Mouse (Mus musculus) left cerebral cortex, postnatal 4 days (tissue): ENCODE measurements around the gene Gatad2a. TPM values are rescaled to one million over a fixed set of nuclear protein-coding genes. Genes with fewer than 3 reads are reported as not detected.
"Not testable (repeated sequence)": the region's sequence is repeated elsewhere in the genome, so short reads cannot be mapped to it uniquely, and the experiment has no call there.

Experiments used
- DNase-seq: peaks from one replicate; pipeline ENCODE4 v3.0.0-alpha.2; 2022
- intact Hi-C: fragments of 180-260 bp; cut with DNase I; formaldehyde crosslinking; loops from one replicate; pipeline ENCODE4 v1.15.1; 2025
- total RNA-seq, 2 experiments: library from RNA; stranded (reverse); gene quantifications; 2 replicates each; pipeline ENCODE4 v1.2.3; 2021

The Gatad2a gene
- 10 to 100 TPM; 41.9 to 44.8 TPM for total RNA-seq

- peak; percentile 100 for DNase-seq
- intact Hi-C loops: no loop called here
These were observed at the start of gene Gatad2a for GRCm38 (mm10) chr8:69995776-69996588. Gene Gatad2a (minus strand): TSS chr8:69996384.

DNA sequence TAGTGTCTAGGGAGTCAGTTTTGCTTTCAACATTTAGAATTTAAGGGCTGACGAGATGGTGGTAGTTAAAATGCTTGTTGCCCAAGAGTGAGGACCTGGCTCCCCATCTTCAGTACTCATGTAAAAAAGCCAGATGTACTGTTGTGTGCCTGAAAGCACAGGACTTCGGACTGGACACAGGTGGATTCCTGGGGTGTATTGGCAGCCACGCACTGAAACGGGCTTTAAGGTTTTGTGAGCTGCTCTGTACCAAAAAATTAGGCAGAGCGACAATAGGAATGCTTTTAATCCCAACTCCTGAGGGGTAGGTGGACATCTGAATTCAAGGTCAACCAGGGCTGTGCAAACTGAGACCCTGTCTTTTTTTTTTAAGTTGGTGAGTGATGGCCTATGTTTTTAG lies 47.8 kb upstream of the Gatad2a start:
- DNase-seq: no peak
- intact Hi-C loops: no loop called here

DNA sequence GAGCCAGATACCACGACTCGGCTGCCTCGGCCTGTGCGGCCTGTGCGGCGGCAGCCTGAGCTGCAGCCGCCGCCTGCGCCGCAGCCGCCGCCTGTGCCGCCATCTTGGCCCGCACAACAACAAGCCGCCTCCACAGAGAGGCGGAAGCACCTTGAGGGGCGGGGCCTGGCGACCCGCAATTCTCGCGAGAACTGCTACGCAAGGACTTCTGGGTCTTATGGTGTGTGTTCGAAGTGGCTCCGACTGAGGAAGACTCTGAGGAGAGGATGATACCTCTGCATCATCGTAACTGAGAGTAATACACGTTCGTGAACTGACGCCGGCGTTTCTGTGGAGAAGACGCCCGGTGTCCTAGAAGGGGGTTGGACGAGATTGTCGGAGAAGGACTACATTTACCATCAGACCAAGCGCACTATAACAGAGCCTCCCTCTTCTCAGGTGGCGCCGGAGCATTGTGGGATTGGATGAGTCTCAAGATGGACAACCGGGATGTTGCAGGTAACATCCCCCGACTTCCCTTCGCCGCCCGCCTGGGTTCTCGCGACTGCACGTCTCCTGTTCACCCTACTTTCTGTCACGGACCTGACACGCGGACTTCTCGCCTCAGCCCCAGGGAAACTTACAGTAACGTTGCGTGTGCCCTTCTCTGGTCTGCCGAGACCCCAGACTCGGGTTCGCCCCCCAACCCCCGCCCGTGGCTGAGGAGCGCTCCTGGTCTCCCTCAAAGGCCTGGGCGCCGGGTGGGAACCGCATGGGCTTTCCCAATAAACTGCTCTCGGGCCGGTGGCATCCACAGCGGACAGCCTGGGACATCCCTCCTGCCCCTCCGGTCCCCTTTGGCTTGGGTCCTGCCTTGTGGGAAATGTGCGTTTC lies 46.6 kb upstream of the Gatad2a start, which contains the start of the genes Mau2 and Sugp1:
Gene Mau2, minus strand, starts transcription at position 152 of the 873 bp plus-strand sequence.
Gene Sugp1, plus strand, starts transcription at position 231 of the 873 bp plus-strand sequence.
- intact Hi-C loops: no loop called here
- peak; percentile 97 for DNase-seq

DNA sequence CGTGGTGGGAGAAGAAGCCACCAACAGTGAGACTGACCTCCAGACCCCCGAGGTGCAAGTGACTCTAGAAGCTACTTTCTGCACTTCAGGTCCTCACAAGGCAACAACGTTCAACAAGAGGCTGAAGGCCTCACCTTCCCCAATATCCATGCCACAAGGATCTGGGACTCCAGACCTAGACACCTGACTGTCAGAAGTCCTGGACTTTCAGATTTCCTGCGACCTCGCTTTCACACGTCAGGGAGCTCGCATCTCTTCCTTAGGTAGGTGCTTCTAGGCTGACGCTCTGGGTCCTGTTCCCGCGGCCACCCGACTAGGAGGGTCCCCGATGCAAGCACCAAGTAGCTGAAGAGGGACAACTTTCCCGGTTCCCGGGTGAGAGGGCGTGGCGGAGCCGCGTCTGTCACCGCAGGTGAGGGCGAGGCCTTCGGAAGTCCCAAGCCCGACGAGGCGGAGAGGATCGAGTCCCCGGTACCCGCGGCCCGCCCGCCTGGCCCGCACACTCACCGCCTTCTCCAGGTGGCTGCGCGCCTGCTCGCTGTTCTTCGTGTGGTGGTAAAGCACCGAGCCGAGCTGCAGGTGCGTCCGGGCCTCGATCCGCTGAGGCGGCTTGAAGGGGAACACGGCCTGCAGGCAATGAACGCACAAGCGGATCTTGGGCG lies 45.8 kb upstream of the Gatad2a start:
- intact Hi-C loops: no loop called here
- peak; percentile 15 for DNase-seq

GRCm38 (mm10) chr8:70037994-70038393 lies 41.8 kb upstream of the Gatad2a start:
- intact Hi-C loops: loop anchor here (10.0 kb wide), 1 partner anchor 123 kb away; no protein-coding TSS in a partner anchor
- DNase-seq: no peak

- intact Hi-C loops: loop anchor here (10.0 kb wide), 1 partner anchor 115 kb away; no protein-coding TSS in a partner anchor
- DNase-seq: no peak
These were observed 34.1 kb upstream of the Gatad2a start for GRCm38 (mm10) chr8:70030255-70030654.

- intact Hi-C loops: no loop called here
- DNase-seq: no peak
These were observed 30.0 kb upstream of the Gatad2a start for GRCm38 (mm10) chr8:70026151-70026550.

DNA sequence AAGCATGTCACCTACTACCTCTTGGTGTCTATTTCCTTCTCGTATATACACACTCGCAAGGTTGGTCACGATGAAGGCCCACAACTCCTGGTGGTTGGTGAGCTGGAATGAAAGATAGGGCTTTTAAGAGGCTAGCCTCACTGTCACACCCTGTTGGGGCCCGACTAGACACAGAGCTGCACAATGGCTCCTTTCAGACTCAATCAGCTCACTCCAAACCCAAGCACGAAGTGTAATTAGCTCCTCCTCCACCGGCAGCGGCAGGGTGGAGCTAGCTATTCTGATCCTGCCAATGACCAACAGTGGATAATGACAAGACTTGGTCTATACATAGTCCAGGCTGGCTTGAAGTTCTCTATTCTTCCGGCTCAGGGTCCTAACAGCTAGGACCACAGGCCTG lies 27.4 kb upstream of the Gatad2a start:
- intact Hi-C loops: no loop called here
- DNase-seq: no peak

- DNase-seq: no peak
- intact Hi-C loops: no loop called here
These were observed 18.8 kb upstream of the Gatad2a start for GRCm38 (mm10) chr8:70015017-70015416.

GRCm38 (mm10) chr8:70012763-70013162 lies 16.6 kb upstream of the Gatad2a start:
- intact Hi-C loops: no loop called here
- no peak for DNase-seq

- DNase-seq: peak; percentile 10
- intact Hi-C loops: no loop called here
These were observed 16.2 kb upstream of the Gatad2a start for GRCm38 (mm10) chr8:70012350-70012749.

DNA sequence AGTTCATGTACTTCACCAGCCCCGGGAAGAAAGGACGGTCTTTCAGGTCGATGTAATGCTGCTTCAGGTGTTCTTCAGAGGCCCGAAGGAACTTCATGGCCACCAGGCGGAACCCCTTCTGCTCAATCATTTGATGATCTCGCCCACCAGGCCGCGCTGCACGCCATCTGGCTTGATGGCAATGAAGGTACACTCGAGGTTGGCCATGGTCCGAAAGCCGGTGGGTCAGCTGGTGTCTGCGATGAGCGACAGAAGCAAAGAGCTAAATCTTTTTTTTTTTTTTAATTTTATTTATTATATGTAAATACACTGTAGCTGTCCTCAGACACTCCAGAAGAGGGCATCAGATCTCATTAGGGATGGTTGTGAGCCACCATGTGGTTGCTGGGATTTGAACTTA lies 14.6 kb upstream of the Gatad2a start:
- peak; percentile 72 for DNase-seq
- intact Hi-C loops: not testable (repeated sequence)

DNA sequence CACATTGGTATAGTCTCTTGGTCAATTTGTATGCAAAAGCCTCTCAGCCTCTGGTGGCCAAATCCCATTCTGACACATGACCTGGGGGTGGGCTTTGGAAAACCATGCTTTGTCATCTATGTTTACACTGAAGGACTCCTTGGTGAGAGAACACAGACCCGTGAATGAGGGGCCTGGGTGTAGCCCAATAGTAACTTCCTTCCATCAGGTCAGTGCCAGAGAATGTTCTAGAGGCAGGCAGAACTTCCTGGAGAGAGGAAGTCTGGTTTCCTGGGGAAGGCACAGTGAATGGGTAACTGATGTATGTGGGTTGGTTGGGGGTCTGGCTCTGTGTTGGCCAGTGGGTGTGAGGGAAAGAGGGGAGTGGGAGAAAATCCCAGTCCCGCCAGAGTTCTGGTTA lies 9.0 kb upstream of the Gatad2a start:
- intact Hi-C loops: no loop called here
- no peak for DNase-seq

DNA sequence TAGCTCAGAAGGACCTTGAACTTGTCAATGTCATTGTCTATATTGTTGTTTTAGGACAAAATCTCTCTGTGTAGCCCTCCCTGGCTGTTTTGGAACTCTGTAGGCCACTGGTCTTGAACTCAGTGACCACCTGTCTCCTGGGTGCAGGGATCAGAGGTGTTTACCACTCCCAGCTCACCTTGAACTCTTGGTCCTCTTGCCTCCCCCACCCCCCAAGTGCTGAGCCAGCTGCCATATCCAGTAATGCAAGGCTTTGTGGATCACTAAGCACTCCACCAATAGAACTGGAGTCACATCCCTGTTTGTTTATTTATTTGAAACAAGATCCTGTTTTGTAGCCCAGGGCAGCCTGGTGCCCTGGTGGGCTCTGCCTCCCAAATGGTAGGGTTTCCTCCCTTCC lies 8.2 kb upstream of the Gatad2a start:
- no peak for DNase-seq
- intact Hi-C loops: no loop called here

DNA sequence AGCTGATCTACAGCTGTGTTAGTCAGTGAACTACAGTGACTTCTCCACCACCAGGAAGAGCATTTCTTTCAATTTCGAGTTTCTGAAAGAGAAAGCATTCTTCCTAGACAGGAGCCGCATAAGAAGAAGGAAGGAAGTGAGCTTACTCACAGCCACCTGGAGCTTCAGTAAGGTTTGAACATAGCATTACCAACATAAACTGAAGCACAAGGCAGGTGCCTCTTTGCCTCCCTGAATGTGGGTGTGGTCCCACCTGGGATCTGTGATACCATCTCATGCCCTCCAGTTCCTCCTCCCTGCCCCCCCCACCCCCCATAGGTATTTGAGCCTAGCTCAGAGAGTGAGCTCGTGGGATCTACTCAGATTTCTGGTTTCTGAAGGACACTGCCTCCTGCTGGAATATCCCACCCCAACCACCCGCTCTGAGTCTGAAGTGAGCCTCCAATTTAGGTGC lies 7.0 kb upstream of the Gatad2a start:
- intact Hi-C loops: no loop called here
- DNase-seq: no peak

DNA sequence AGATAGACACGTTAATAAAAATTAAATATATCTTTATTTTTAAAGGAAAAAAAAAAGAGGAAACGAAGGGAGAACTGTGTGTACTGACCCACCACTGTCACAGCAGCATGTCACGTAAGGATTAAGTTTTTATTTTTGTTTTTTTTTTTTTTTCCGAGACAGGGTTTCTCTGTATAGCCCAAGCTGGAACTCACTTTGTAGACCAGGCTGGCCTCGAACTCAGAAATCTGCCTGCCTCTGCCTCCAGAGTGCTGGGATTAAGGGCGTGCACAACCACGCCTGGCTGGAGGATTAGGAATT lies 5.7 kb upstream of the Gatad2a start:
- DNase-seq, intact Hi-C loops: not testable (repeated sequence)

DNA sequence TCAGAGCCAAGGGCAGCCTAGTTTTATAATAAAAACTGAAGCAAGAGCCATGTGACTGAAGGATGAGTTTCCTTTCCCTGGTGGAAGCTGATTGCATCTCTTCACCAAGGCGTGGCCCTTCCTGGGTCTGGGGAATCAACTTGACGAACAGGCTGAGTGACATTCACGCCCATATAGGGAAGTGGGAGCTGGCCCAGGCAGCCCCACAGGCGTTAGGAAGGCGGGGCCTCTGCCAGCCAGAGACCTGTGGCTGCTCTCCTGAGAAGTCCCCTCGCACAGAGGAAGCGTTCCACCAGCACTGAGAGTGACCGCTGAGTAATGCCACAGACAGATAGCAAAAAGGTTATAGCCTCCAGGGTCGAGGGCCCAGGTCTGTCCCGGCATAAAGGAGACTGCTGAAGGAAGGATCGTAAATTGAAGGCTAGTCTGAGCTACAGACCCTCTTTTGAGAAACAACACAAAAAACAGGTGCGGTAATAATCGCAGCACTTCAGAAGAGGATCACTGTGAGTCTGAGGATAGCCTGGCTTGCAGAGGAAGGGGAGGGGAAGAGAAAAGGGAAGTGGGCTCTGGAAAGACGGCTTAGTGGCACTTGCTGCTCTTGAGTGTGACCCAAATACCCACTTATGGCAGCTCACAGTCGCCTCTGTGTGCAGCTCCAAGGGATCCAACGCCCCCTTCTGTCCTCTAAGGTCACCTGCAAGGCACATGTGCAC lies 5.2 kb upstream of the Gatad2a start:
- DNase-seq: peak; percentile 15
- intact Hi-C loops: no loop called here

DNA sequence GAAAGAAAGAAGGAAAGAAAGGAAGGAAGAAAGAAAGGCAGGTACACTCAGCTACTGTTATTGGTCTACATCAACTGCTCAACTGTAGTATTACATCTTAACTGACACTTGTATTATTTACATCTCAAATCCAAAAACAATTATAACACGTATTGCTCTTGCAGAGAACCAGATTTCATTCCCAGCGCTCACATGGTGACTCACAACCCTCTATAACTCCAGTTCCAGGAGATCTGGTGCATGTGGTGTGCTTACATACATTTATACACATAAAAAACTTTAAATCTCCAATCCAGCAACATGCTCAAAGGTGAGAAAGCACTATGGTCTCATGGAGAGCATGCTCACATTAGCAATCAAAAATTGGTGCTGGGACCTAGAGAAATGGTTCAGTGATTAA lies 4.0 kb upstream of the Gatad2a start:
- intact Hi-C loops: no loop called here
- no peak for DNase-seq

- intact Hi-C loops: no loop called here
- no peak for DNase-seq
These were observed 3.1 kb upstream of the Gatad2a start for GRCm38 (mm10) chr8:69999236-69999635.

DNA sequence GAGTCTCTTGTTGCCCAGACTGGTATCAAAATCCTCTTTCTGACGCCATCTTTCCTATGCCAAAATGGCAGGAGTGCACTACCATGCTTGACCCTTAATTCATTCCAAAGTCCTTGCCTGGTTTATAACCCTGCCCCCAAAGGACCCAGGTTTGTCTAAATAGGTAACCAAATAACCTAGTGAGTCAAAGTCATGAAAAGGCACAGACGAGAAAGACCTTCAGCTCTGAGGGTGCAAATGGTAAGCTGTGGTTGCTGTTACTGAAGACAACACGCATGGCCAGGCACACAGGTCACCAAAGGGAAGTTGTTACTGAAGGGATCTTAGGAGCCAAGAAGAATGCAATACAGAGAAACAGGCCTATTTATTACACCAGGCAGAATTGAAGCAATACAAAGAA lies 2.5 kb upstream of the Gatad2a start:
- DNase-seq: no peak
- intact Hi-C loops: no loop called here
